Mouse (Mus musculus) heart, embryonic 10.5 days (tissue): ENCODE results near the gene Rpl27. TPM values are rescaled to one million over a fixed set of nuclear protein-coding genes. Genes with fewer than 3 reads are reported as not detected.

ENCODE experiments used
- DNase-seq: peaks from one replicate; pipeline ENCODE4 v3.0.0-alpha.2; 2017; ENCODE audit warnings: low spot score
- H3K27ac ChIP-seq: fragments of 300-500 bp; sonication (generic); 2 replicates; pipeline ENCODE4 v1.5.1; 2016; ENCODE audit warnings: mild to moderate bottlenecking
- H3K27me3 ChIP-seq: fragments of 300-500 bp; sonication (generic); 2 replicates; pipeline ENCODE4 v1.6.1; 2016; ENCODE audit warnings: mild to moderate bottlenecking; ENCODE audit not compliant: poor library complexity, insufficient read depth, severe bottlenecking
- H3K36me3 ChIP-seq: fragments of 300-500 bp; sonication (generic); 2 replicates; pipeline ENCODE4 v1.6.1; 2016; ENCODE audit warnings: mild to moderate bottlenecking, moderate library complexity
- H3K4me1 ChIP-seq: fragments of 300-500 bp; sonication (generic); 2 replicates; pipeline ENCODE4 v1.6.1; 2016; ENCODE audit warnings: mild to moderate bottlenecking
- H3K4me3 ChIP-seq: fragments of 300-500 bp; sonication (generic); 2 replicates; pipeline ENCODE4 v1.5.1; 2016; ENCODE audit warnings: mild to moderate bottlenecking, moderate library complexity
- H3K9me3 ChIP-seq: fragments of 300-500 bp; sonication (generic); 2 replicates; pipeline ENCODE4 v1.6.1; 2016; ENCODE audit warnings: mild to moderate bottlenecking, moderate library complexity
- WGBS: fragments of 180-500 bp; shearing (Covaris S2); methylation state at CpG from one replicate; pipeline ENCODE4 v1.1.7; 2016; 5-methylcytosine and 5-hydroxymethylcytosine counted together
- polyA plus RNA-seq: library from polyadenylated mRNA; unstranded; fragments of >200 nt; fragmentation: Nextera tagmentation; extraction: Ambion mirVana; gene quantifications from 2 replicates; pipeline ENCODE4 v1.2.1, GENCODE M21; 2016

The Rpl27 gene
- polyA plus RNA-seq, 1 experiment from 2014 or later: 360 TPM

GRCm38 (mm10) chr11:101451536-101451935, 9.4 kb downstream of the Rpl27 start:
- no peaks in the 10 kb centered on the region for H3K27me3 ChIP-seq
- no peak for DNase-seq
- H3K9me3 ChIP-seq: no peaks in the 10 kb centered on the region
- no peak overlapping the region for H3K27ac ChIP-seq
- H3K36me3 ChIP-seq: peaks cover 3% of the 10 kb centered on the region; the same call in 1 of the 2 replicates
- no peak overlapping the region for H3K4me3 ChIP-seq
- H3K4me1 ChIP-seq: peaks cover 22% of the 10 kb centered on the region
- WGBS: 89% methylated on average over 10 of the region's 10 CpGs

DNA sequence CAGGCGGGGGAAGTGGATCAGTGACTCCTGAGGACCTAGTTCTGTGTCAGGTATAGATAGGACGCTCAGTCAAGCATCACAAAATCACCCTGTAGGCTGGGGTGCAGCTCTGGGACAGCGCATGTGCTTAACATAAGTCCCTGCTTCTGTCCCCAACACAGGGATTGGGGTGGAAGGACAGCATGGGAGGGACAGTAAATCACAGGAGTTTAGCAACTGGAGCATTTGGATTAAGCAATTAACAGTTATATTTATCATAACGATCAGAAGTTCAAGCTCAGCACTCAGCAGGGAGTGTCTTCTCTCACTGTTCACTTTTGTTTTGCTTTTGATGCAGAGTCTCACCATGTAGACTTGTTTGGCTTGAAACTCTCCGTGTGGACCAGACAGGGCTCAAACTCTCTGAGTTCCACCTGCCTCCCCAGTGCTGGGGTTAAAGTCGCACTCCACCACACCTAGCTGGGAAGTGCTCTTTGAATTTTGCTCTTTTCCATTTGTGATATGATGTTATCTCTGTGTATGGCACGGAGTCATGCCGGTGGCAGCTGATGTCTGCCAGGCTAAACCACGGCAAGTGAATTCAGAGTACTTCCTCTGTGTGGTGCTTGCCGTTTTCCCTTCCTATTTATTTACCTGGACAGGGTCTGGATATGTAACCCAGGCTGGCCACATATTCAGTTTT, 10.1 kb downstream of the Rpl27 start:
- no peak for DNase-seq
- H3K27me3 ChIP-seq: no peaks in the 10 kb centered on the region

DNA sequence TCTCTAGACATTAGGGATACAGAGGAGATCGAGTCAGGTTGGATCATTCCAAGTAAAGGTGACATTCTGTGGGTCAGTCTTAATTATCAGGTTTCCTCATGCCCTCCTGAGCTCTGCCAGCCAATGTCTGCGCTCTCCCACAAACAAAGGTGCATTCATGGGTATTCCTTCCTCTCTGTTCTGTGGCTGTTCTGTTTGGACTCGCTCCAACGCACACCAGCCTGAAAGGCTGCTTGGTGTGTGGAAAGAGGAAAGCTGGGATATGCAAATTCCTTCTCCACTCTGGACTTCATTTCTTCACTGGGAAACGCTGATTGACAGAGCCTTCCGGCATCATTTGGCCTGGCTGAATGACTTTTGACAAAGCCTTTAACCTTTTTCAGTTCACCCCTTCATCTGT, 12.6 kb downstream of the Rpl27 start:
- no peak overlapping the region for H3K27ac ChIP-seq
- H3K27me3 ChIP-seq: no peaks in the 10 kb centered on the region
- H3K36me3 ChIP-seq: peaks cover 33% of the 10 kb centered on the region
- 69% methylated on average over 6 of the region's 6 CpGs for WGBS
- peaks cover 19% of the 10 kb centered on the region for H3K4me1 ChIP-seq
- no peaks in the 10 kb centered on the region for H3K9me3 ChIP-seq
- H3K4me3 ChIP-seq: no peak overlapping the region
- DNase-seq: no peak

More for the DNA sequence above, 10.1 kb downstream of the Rpl27 start:
- WGBS: 68% methylated on average over 10 of the region's 10 CpGs
- Histone ChIP-seq H3K36me3 (peaks cover 8% of the 10 kb centered on the region; the same call in 1 of the 2 replicates), H3K27ac (no peak overlapping the region), H3K4me3 (no peak overlapping the region), H3K9me3 (no peaks in the 10 kb centered on the region), H3K4me1 (peaks cover 22% of the 10 kb centered on the region)

- DNase-seq: no peak
- Histone ChIP-seq H3K27ac (no peak overlapping the region), H3K4me1 (peaks cover 27% of the 10 kb centered on the region), H3K9me3 (no peaks in the 10 kb centered on the region), H3K27me3 (no peaks in the 10 kb centered on the region), H3K36me3 (peaks cover 42% of the 10 kb centered on the region), H3K4me3 (no peak overlapping the region)
- 90% methylated on average over 7 of the region's 7 CpGs for WGBS
Measured at GRCm38 (mm10) chr11:101455627-101456026, 13.5 kb downstream of the Rpl27 start.

DNA sequence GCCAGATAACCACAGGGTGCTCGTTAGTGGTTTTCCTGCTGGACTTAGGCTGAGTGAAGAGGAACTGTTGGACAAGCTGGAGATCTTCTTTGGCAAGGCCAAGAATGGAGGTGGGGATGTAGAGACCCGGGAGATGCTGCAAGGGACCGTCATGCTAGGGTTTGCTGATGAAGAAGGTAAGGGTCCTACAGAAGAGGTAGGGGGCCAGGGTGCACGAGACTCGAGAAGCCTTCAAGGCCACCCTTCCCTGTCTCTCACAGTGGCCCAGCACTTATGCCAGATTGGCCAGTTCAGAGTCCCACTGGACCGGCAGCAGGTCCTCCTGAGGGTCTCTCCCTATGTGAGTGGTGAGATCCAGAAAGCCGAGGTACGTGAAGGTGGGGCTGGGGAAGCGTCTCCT, 15.5 kb downstream of the Rpl27 start:
- Histone ChIP-seq H3K27ac (no peak overlapping the region), H3K4me1 (peaks cover 30% of the 10 kb centered on the region), H3K36me3 (peaks cover 59% of the 10 kb centered on the region), H3K27me3 (no peaks in the 10 kb centered on the region), H3K4me3 (no peak overlapping the region), H3K9me3 (no peaks in the 10 kb centered on the region)
- WGBS: 88% methylated on average over 9 of the region's 9 CpGs
- DNase-seq: no peak

DNA sequence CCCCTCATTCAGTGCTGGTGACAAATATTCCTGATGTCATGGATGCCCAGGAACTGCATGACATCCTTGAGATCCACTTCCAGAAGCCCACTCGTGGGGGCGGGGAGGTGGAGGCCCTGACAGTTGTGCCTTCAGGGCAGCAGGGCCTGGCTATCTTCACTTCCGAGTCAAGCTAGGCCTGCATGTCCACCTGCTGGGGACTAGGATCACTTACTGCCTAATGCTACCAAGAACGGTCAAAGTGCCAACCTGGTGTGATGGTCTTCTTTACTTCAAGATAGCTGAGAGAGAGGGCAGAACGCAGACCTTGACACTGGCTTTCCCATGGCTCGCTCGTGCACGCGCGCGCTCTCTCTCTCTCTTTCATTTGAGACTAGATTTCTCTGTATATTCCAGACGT, 16.1 kb downstream of the Rpl27 start:
- DNase-seq: no peak
- 81% methylated on average over 12 of the region's 12 CpGs for whole genome bisulfite sequencing
- Histone ChIP-seq H3K27ac (no peak overlapping the region), H3K4me3 (no peak overlapping the region), H3K36me3 (peaks cover 60% of the 10 kb centered on the region), H3K9me3 (no peaks in the 10 kb centered on the region), H3K27me3 (no peaks in the 10 kb centered on the region), H3K4me1 (peaks cover 35% of the 10 kb centered on the region)

DNA sequence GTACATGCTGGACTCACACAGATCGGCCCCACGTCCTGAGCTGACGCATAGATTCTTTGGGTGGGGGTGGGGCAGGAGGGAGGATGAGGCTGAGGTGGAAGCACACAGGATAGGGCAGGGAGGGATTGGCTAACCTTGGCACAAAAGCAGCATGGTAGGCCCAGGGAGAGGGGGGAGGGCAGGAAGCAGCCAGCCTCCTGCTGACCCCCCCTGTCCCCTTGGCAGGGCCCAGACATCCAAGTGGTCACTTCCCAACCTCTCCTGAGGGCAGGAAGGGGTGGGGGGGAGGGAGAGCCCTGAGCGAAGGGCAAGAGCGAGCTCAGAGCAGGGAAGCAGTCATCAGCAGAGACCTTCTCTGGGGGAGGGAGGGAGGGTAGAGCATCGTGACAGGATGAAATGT, 17.6 kb downstream of the Rpl27 start:
- Histone ChIP-seq H3K4me3 (no peak overlapping the region), H3K27ac (peak overlapping the region; percentile 62)
- 43% methylated on average over 6 of the region's 6 CpGs for WGBS

DNA sequence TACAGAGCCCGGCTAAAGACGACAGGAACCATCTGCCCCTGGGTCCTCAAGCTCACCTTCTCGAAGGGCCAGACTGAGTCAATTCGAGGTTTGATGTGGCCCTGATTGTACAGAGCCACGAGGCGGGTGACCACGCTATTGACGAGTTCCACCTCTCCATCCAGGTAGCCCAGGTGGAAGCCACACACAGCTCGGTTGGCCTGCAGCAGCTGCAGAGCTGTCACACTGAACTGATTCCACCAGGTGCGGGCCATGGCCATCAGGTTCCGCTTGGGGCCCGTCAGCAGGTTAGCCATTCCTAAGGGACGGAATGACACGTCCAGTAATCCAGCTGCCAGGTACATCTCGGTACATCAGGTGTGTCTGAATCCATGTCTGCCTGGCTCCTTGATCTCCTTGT, 18.2 kb downstream of the Rpl27 start:
- 83% methylated on average over 15 of the region's 15 CpGs for WGBS
- no peak for DNase-seq
- H3K4me1 ChIP-seq: peaks cover 49% of the 10 kb centered on the region
- no peaks in the 10 kb centered on the region for H3K9me3 ChIP-seq
- 0 out of 2 replicates have a peak overlapping the region, but pooled peaks have one; percentile 62 for H3K27ac ChIP-seq
- peaks cover 60% of the 10 kb centered on the region for H3K36me3 ChIP-seq
- no peak overlapping the region for H3K4me3 ChIP-seq
- no peaks in the 10 kb centered on the region for H3K27me3 ChIP-seq

More for the DNA sequence above, 17.6 kb downstream of the Rpl27 start:
- Histone ChIP-seq H3K9me3 (no peaks in the 10 kb centered on the region), H3K36me3 (peaks cover 60% of the 10 kb centered on the region), H3K27me3 (no peaks in the 10 kb centered on the region), H3K4me1 (peaks cover 46% of the 10 kb centered on the region)
- DNase-seq: no peak

GRCm38 (mm10) chr11:101462141-101462540, 20.0 kb downstream of the Rpl27 start:
- WGBS: 88% methylated on average over 14 of the region's 14 CpGs
- Histone ChIP-seq H3K4me3 (0 out of 2 replicates have a peak overlapping the region, but pooled peaks have one; percentile 3), H3K27me3 (no peaks in the 10 kb centered on the region), H3K27ac (peak overlapping the region; percentile 13; the same call in 1 of the 2 replicates), H3K4me1 (peaks cover 56% of the 10 kb centered on the region), H3K36me3 (peaks cover 52% of the 10 kb centered on the region), H3K9me3 (no peaks in the 10 kb centered on the region)
- DNase-seq: no peak

- H3K27ac ChIP-seq: peak overlapping the region; percentile 13; the same call in 1 of the 2 replicates
- H3K36me3 ChIP-seq: peaks cover 46% of the 10 kb centered on the region
- H3K9me3 ChIP-seq: no peaks in the 10 kb centered on the region
- H3K27me3 ChIP-seq: no peaks in the 10 kb centered on the region
- peaks cover 63% of the 10 kb centered on the region for H3K4me1 ChIP-seq
- H3K4me3 ChIP-seq: 0 out of 2 replicates have a peak overlapping the region, but pooled peaks have one; percentile 3
- no peak for DNase-seq
- WGBS: 46% methylated on average over 13 of the region's 13 CpGs
Measured at GRCm38 (mm10) chr11:101462583-101463440, 20.7 kb downstream of the Rpl27 start.

DNA sequence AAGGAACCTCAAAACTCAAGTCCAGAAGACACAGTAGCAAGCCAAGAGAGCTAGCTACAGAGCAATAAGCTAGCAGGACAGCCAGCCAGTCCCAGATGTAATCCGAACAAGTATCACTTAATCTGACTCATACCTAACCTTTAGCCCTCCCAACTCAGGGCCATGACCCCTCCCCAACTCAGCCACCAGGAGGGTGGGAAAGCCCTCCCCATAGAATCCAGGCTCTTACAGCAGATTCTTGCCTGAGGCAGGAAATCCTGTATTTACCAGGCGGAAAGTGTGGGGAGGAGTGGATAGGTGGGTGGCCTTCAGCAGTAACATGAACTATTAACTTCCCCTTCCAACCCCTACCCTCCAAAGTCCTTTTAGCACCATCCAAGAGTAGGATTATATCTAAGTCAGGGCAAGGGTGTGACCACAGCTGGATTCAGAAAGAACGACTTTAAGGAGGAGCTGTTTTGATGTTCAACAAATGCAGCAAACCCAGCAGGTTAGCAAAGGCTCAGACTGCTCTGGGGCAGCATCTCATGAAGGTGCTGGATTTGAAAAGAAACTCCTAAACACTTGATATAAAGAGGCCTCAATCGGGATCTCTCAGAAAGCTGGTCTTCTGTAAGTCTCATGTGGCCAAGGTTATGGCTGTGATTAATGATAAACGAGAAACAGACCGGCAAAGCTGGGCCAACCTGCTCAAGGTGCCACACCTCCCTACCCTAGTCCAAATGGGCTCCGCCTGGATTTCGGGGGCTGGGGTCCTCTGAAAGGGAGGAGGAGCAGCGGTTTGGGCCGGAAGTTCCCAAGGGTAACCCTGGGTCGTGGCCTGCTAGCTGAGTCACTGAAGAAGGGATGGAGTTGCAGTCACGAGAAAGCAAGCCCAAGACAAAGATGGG, 22.4 kb downstream of the Rpl27 start, which contains the start of gene Rnd2:
Rnd2 (plus strand) TSS at position 789 of the 890 bp plus-strand sequence.
- Histone ChIP-seq H3K27me3 (no peaks in the 10 kb centered on the region), H3K27ac (peak within 1 kb of the TSS; percentile 91), H3K9me3 (no peaks in the 10 kb centered on the region), H3K4me3 (peak within 1 kb of the TSS; percentile 95), H3K4me1 (peaks cover 72% of the 10 kb centered on the region), H3K36me3 (peaks cover 29% of the 10 kb centered on the region)
- DNase-seq: no peak
- 12% methylated on average over 12 of the region's 12 CpGs for WGBS

- H3K9me3 ChIP-seq: no peaks in the 10 kb centered on the region
- H3K4me3 ChIP-seq: peak overlapping the region; percentile 95
- peaks cover 69% of the 10 kb centered on the region for H3K4me1 ChIP-seq
- H3K27ac ChIP-seq: peak overlapping the region; percentile 91
- no peaks in the 10 kb centered on the region for H3K27me3 ChIP-seq
- DNase-seq: peak; percentile 85
- peaks cover 21% of the 10 kb centered on the region for H3K36me3 ChIP-seq
- under 1% methylated on average over 51 of the region's 51 CpGs for WGBS
Measured at GRCm38 (mm10) chr11:101465101-101465868, 23.2 kb downstream of the Rpl27 start.
